Mouse (Mus musculus): ENCODE measurements at regions not wholly inside any gene's neighbourhood (a gene's known extent, or its start where the extent isn't known, plus 50 kb on each side); places are given as distances from the start of the nearest gene placed in this dataset.
A peak's percentile ranks its signal among the peaks of the same experiment; 100 is the strongest.

- Histone ChIP-seq H3K4me3 (replicated peaks) (no peak overlapping the region), H3K9ac (no peak overlapping the region), H3K27ac (no peak overlapping the region), H3K27me3 (replicated peaks) (no peaks in the 10 kb centered on the region), H3K9me3 (no peaks in the 10 kb centered on the region), H3K4me2 (no peak overlapping the region), H3K4me1 (no peaks in the 10 kb centered on the region), H3K36me3 (no peaks in the 10 kb centered on the region)
- no peak for ATAC-seq (ENCODE audit: insufficient read depth, low FRiP score, low read depth)
- 52% methylated on average over 6 of the region's 6 CpGs for WGBS
Measured at GRCm38 (mm10) chr10:119146342-119146741, 93.5 kb downstream of the Cand1 start.

DNA sequence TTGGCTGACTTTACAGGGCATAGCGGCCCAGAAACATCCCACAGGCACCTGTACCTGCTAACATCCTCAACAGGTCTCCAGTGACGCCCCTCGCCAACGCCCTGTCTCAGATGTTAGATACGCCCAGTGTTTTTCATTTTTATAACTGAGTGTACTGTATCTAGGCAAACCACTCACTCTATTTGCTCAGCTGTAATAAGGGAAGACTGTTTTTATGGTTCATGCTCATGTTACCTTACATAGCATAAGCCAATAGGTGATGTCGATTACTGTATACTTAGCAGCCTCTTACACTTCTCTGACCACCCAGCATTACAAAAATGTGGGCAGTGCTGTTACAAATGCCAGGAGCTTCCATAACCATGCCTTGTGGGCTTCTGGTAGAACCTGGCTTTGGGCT, 97.0 kb downstream of the Cand1 start:
- Histone ChIP-seq H3K36me3 (no peaks in the 10 kb centered on the region), H3K4me2 (no peak overlapping the region), H3K27ac (no peak overlapping the region), H3K9me3 (no peaks in the 10 kb centered on the region), H3K4me1 (no peaks in the 10 kb centered on the region), H3K9ac (no peak overlapping the region), H3K27me3 (replicated peaks) (no peaks in the 10 kb centered on the region), H3K4me3 (replicated peaks) (no peak overlapping the region)
- no peak for ATAC-seq (ENCODE audit: insufficient read depth, low FRiP score, low read depth)
- WGBS: 85% methylated on average over 6 of the region's 6 CpGs

DNA sequence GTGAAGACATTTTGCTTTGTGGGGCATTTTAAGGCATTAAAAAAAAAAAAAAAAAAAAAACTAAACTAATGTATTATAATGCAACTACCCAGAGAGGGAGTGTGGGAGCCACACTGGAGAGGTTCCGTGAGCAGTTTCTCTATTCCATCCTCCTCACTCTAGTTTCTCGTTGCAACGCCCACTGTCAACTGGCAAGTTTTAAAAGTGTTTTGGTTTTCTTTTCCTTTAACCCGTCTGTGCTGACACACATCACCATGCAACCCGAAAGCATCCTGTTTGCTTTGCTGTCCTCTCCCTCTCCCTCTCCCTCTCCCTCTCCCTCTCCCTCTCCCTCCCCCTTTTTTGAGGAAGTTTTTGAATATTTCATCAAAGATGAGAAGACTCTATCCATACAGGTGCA, 97.5 kb downstream of the Cand1 start:
- Histone ChIP-seq H3K9me3 (no peaks in the 10 kb centered on the region), H3K9ac (no peak overlapping the region), H3K4me1 (no peaks in the 10 kb centered on the region), H3K27me3 (replicated peaks) (no peaks in the 10 kb centered on the region), H3K27ac (no peak overlapping the region), H3K4me2 (no peak overlapping the region), H3K36me3 (no peaks in the 10 kb centered on the region), H3K4me3 (replicated peaks) (no peak overlapping the region)
- WGBS: 68% methylated on average over 5 of the region's 5 CpGs
- ATAC-seq (ENCODE audit: insufficient read depth, low FRiP score, low read depth): no peak

DNA sequence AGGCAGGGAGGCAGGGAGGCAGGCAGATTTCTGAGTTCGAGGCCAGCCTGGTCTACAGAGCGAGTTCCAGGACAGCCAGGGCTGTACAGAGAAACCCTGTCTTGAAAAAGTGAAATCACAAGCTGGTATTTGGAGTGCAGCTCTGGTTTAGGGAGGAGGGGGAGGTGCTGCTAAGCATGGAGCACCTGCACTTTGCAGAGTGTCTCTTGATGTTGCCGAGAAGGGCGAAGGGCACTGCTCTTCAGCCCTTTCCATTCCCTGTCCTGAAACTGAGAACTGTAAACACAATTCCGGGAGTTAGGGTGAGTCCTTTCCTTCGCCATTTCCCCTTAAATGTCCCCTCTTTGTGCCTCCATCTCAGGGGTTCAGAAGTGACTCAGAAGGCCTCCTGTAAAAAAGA, 101.6 kb downstream of the Cand1 start:
- H3K9me3 ChIP-seq: no peaks in the 10 kb centered on the region
- peaks cover 4% of the 10 kb centered on the region; the same call in 1 of the 2 replicates for H3K4me1 ChIP-seq
- no peak overlapping the region for H3K4me3 ChIP-seq (replicated peaks)
- no peak overlapping the region for H3K9ac ChIP-seq
- no peak for ATAC-seq (ENCODE audit: insufficient read depth, low FRiP score, low read depth)
- H3K36me3 ChIP-seq: no peaks in the 10 kb centered on the region
- H3K27ac ChIP-seq: no peak overlapping the region
- 50% methylated on average over 6 of the region's 6 CpGs for WGBS
- no peaks in the 10 kb centered on the region for H3K27me3 ChIP-seq (replicated peaks)
- no peak overlapping the region for H3K4me2 ChIP-seq

- Histone ChIP-seq H3K36me3 (no peaks in the 10 kb centered on the region), H3K4me3 (replicated peaks) (no peak overlapping the region), H3K9me3 (no peaks in the 10 kb centered on the region), H3K4me1 (peaks cover 7% of the 10 kb centered on the region), H3K4me2 (no peak overlapping the region), H3K27me3 (replicated peaks) (no peaks in the 10 kb centered on the region), H3K9ac (no peak overlapping the region), H3K27ac (no peak overlapping the region)
- ATAC-seq (ENCODE audit: insufficient read depth, low FRiP score, low read depth): no peak
- WGBS: 33% methylated on average over 11 of the region's 11 CpGs
Measured at GRCm38 (mm10) chr10:119135489-119135924, 104.3 kb downstream of the Cand1 start.

DNA sequence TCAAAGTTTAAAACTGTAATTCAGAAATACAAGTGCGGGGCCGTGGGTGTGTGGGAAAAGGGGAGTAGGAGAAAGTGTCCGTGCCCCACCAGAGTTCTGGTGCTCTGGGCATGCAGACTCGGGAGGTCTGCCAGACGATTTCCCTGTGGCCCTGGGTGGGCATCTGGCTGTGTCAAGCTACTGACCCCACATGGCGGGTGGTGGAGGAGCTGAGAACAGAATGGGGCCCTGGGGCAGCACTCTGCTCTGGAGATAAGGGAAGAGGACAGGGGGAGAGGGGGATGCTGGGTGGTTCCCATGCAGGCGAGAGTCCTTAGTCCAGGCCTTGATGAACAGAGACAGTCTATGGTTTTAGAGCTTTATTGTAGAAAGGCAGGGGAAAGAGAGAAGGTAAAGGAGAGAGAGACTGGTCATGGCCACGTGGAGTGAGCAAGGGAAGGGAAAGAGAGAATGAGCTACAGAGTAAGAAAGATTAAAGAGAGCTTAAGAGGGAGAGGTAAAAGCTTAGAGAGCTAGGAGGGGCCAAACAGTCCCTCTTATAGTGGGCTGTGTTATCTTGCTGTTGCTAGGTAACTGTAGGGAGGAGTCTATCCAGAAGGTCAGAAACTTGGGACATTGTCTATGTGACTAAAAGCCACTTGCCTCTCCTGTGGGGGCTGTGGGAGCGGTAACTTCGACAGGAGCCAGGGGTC, 104.9 kb downstream of the Cand1 start:
- no peaks in the 10 kb centered on the region for H3K27me3 ChIP-seq (replicated peaks)
- ATAC-seq (ENCODE audit: insufficient read depth, low FRiP score, low read depth): 0 out of 2 replicates have a peak, but pooled peaks have one; percentile 22
- 53% methylated on average over 10 of the region's 10 CpGs for WGBS
- H3K36me3 ChIP-seq: no peaks in the 10 kb centered on the region
- peaks cover 7% of the 10 kb centered on the region for H3K4me1 ChIP-seq
- H3K27ac ChIP-seq: no peak overlapping the region
- no peak overlapping the region for H3K4me2 ChIP-seq
- no peak overlapping the region for H3K9ac ChIP-seq
- no peaks in the 10 kb centered on the region for H3K9me3 ChIP-seq
- no peak overlapping the region for H3K4me3 ChIP-seq (replicated peaks)

DNA sequence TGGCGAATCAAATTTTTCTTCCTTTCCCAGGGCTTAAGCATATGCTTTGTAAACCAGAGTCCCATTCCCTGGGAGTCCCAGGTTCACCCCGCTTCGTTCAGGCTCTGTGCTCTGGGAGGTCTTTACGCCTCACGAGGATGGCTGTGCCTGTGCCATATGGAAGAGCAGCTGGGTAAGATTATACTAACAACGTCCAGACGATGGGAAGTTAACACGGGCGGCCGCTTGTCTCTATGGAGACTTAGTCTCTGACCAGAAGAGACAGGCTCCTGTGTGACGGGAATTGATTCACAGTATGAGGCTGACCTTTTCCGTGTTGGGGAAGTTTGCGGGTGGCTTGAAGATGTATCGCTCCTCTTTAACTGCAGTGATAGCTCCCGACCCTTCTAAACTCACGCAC, 107.9 kb downstream of the Cand1 start:
- H3K9ac ChIP-seq: no peak overlapping the region
- peaks cover 7% of the 10 kb centered on the region for H3K4me1 ChIP-seq
- 28% methylated on average over 16 of the region's 16 CpGs for WGBS
- no peaks in the 10 kb centered on the region for H3K36me3 ChIP-seq
- ATAC-seq (ENCODE audit: insufficient read depth, low FRiP score, low read depth): no peak
- no peaks in the 10 kb centered on the region for H3K27me3 ChIP-seq (replicated peaks)
- 0 out of 2 replicates have a peak overlapping the region, but pooled peaks have one; percentile 12 for H3K4me3 ChIP-seq (replicated peaks)
- no peak overlapping the region for H3K27ac ChIP-seq
- peak overlapping the region; percentile 37; the same call in 1 of the 2 replicates for H3K4me2 ChIP-seq
- no peaks in the 10 kb centered on the region for H3K9me3 ChIP-seq

DNA sequence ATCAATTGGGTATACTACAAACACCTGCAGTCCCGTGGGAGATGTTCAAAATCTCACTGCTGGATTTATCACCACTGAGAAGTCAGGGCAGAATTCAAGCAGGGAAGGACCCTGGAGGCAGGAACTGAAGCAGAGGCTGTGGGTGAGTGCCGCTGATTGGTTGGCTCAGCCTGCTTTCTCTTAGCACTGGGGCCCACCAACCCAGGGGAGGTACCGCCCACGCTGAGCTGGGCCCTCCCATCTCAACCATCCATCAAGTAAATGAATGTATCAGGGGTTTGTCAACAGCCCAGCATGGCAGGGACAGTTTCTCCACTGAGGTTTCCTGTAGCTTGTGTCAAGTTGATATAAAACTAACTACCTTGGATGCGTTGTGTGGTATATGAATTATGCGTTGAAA, 109.2 kb downstream of the Cand1 start:
- H3K9me3 ChIP-seq: no peaks in the 10 kb centered on the region
- H3K27me3 ChIP-seq (replicated peaks): no peaks in the 10 kb centered on the region
- H3K4me3 ChIP-seq (replicated peaks): no peak overlapping the region
- H3K36me3 ChIP-seq: no peaks in the 10 kb centered on the region
- no peak overlapping the region for H3K27ac ChIP-seq
- no peak overlapping the region for H3K9ac ChIP-seq
- peaks cover 6% of the 10 kb centered on the region for H3K4me1 ChIP-seq
- no peak overlapping the region for H3K4me2 ChIP-seq
- ATAC-seq (ENCODE audit: insufficient read depth, low FRiP score, low read depth): no peak
- 71% methylated on average over 6 of the region's 6 CpGs for WGBS

- Histone ChIP-seq H3K9me3 (no peaks in the 10 kb centered on the region), H3K27ac (no peak overlapping the region), H3K4me1 (peaks cover 3% of the 10 kb centered on the region; the same call in 1 of the 2 replicates), H3K9ac (no peak overlapping the region), H3K27me3 (replicated peaks) (no peaks in the 10 kb centered on the region), H3K4me3 (replicated peaks) (no peak overlapping the region), H3K36me3 (no peaks in the 10 kb centered on the region), H3K4me2 (no peak overlapping the region)
- WGBS: 92% methylated on average over 3 of the region's 3 CpGs
- ATAC-seq (ENCODE audit: insufficient read depth, low FRiP score, low read depth): no peak
Measured at GRCm38 (mm10) chr10:119128035-119128434, 111.8 kb downstream of the Cand1 start.

DNA sequence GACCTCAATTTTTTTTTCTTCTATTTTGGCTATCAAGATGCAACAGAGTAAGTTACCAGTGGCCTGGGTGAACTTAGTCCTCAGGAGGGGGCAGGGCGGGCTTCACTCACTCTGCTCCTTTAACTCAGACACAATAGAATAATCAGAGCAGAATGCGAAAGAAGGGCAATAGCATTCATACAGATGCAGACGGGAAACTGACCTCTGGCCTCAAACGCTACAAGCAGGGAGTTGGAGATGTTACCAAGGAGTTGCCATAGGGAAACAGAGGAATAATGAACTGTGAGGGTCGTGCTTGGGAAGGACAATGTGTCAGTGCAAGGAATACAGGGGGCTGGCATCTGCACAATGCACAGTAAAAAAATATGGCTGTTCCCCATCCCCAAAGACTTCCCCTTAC, 116.3 kb downstream of the Cand1 start:
- Histone ChIP-seq H3K4me2 (no peak overlapping the region), H3K4me1 (no peaks in the 10 kb centered on the region), H3K9ac (no peak overlapping the region), H3K27ac (no peak overlapping the region), H3K9me3 (no peaks in the 10 kb centered on the region), H3K4me3 (replicated peaks) (no peak overlapping the region), H3K36me3 (no peaks in the 10 kb centered on the region), H3K27me3 (replicated peaks) (no peaks in the 10 kb centered on the region)
- WGBS: 70% methylated on average over 5 of the region's 5 CpGs
- no peak for ATAC-seq (ENCODE audit: insufficient read depth, low FRiP score, low read depth)

- 91% methylated on average over 8 of the region's 8 CpGs for WGBS
- ATAC-seq (ENCODE audit: insufficient read depth, low FRiP score, low read depth): no peak
- Histone ChIP-seq H3K27ac (no peak overlapping the region), H3K36me3 (no peaks in the 10 kb centered on the region), H3K27me3 (replicated peaks) (no peaks in the 10 kb centered on the region), H3K9me3 (no peaks in the 10 kb centered on the region), H3K9ac (no peak overlapping the region), H3K4me2 (no peak overlapping the region), H3K4me1 (no peaks in the 10 kb centered on the region), H3K4me3 (replicated peaks) (no peak overlapping the region)
Measured at GRCm38 (mm10) chr10:119122347-119122746, 117.5 kb downstream of the Cand1 start.

DNA sequence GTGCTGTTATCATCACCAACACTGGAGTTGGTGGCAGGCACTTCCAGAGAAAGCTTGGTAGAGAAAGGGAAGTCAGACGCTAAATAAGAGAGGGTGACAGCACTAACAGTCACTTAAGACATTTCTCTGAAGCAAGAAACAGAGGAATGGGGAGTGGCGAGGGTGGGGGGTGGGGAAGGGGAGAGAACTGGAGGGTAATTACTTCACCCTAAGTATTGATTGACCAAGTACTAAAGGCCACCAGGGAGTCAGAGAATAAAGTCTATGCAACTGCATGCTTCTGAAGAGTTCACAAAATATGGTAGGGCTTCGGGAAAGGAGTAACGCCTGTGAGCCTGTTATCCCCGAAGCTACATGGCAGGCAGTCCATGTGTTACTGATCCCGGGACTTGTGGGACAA, 118.3 kb downstream of the Cand1 start:
- Histone ChIP-seq H3K4me1 (no peaks in the 10 kb centered on the region), H3K9ac (no peak overlapping the region), H3K4me2 (no peak overlapping the region), H3K27ac (no peak overlapping the region), H3K4me3 (replicated peaks) (no peak overlapping the region), H3K27me3 (replicated peaks) (no peaks in the 10 kb centered on the region), H3K9me3 (no peaks in the 10 kb centered on the region), H3K36me3 (no peaks in the 10 kb centered on the region)
- no peak for ATAC-seq (ENCODE audit: insufficient read depth, low FRiP score, low read depth)
- 69% methylated on average over 6 of the region's 6 CpGs for WGBS
